Mouse (Mus musculus) forebrain, embryonic 11.5 days (tissue): Measurements from ENCODE around the gene Cdh16. TPM values are rescaled to one million over a fixed set of nuclear protein-coding genes. Genes with fewer than 3 reads are reported as not detected.
A peak's percentile ranks its signal among the peaks of the same experiment; 100 is the strongest.
"Not testable (repeated sequence)": the region's sequence is repeated elsewhere in the genome, so short reads cannot be mapped to it uniquely, and the experiment has no call there.

Experiments used
- ATAC-seq: fragments of 200-750 bp; cut with Nextera tagmentation; replicated peaks from 2 replicates; pipeline ENCODE4 v1.8.0; 2017; ENCODE audit warnings: moderate TSS enrichment; ENCODE audit not compliant: low FRiP score
- DNase-seq: peaks from one replicate; pipeline ENCODE4 v3.0.0-alpha.2; 2017; ENCODE audit warnings: low spot score
- H3K27ac ChIP-seq: fragments of 300-500 bp; sonication (generic); 2 replicates; pipeline ENCODE4 v1.5.1; 2014; ENCODE audit warnings: low read depth, low read length
- H3K27me3 ChIP-seq: fragments of 300-500 bp; sonication (generic); 2 replicates; pipeline ENCODE4 v1.6.1; 2014; ENCODE audit warnings: mild to moderate bottlenecking, low read length, mixed read lengths; ENCODE audit not compliant: control insufficient read depth, insufficient read depth
- H3K36me3 ChIP-seq: fragments of 300-500 bp; sonication (generic); 2 replicates; pipeline ENCODE4 v1.6.1; 2014; ENCODE audit warnings: mild to moderate bottlenecking, low read length, moderate library complexity, mixed read lengths; ENCODE audit not compliant: control insufficient read depth, insufficient read depth
- H3K4me1 ChIP-seq: fragments of 300-500 bp; sonication (generic); replicated peaks from 2 replicates; pipeline ENCODE4 v1.6.1; 2014; ENCODE audit warnings: low read length, mixed read lengths; ENCODE audit not compliant: control insufficient read depth, insufficient read depth
- H3K4me2 ChIP-seq: fragments of 300-500 bp; sonication (generic); 2 replicates; pipeline ENCODE4 v1.6.1; 2014; ENCODE audit warnings: low read depth, mild to moderate bottlenecking, low read length, moderate library complexity, mixed read lengths; ENCODE audit not compliant: severe bottlenecking
- H3K4me3 ChIP-seq: fragments of 300-500 bp; sonication (generic); 2 replicates; pipeline ENCODE4 v1.5.1; 2014; ENCODE audit warnings: low read depth, low read length
- H3K9ac ChIP-seq: fragments of 300-500 bp; sonication (generic); 2 replicates; pipeline ENCODE4 v1.6.1; 2014; ENCODE audit warnings: low read length
- H3K9me3 ChIP-seq: fragments of 300-500 bp; sonication (generic); 2 replicates; pipeline ENCODE4 v1.6.1; 2016; ENCODE audit warnings: low read length, mixed read lengths; ENCODE audit not compliant: control insufficient read depth
- WGBS: fragments of 180-500 bp; shearing (Covaris S2); extraction: QIAGEN DNeasy Blood & Tissue Kit; methylation state at CpG from one replicate; pipeline ENCODE4 v1.1.7; 2014; 5-methylcytosine and 5-hydroxymethylcytosine counted together
- polyA plus RNA-seq: library from polyadenylated mRNA; unstranded; fragments of >200 nt; fragmentation: Nextera tagmentation; extraction: Ambion mirVana; gene quantifications from 2 replicates; pipeline ENCODE4 v1.2.1, GENCODE M21; 2014

Gene Cdh16
- polyA plus RNA-seq, 1 experiment from 2014 or later = not detected

DNA sequence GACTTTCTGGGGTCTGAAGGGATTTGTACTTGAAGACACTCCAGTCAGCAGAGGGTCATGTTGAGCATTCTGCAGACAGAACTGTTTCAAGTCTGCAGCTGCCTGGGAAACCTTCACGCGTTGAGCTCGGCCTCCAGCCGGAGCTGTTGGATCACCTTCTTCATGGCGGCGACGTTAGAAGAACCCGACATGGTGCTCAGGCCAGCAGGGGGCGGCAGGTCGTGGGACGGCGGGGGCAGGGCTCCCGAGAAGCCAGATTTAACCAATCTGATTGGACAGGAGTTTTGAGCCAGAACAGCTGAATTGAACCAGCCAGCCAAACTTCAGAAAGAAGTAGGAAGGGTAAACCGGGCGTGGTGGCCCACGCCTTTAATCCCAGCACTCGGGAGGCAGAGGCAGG, 46.6 kb downstream of the Cdh16 start:
- not testable (repeated sequence) for H3K36me3 ChIP-seq, H3K4me2 ChIP-seq, H3K9me3 ChIP-seq, ATAC-seq, H3K27me3 ChIP-seq, H3K4me3 ChIP-seq, H3K9ac ChIP-seq, H3K27ac ChIP-seq, H3K4me1 ChIP-seq
- DNase-seq = peak; percentile 16
- WGBS = 81% methylated on average over 17 of the region's 17 CpGs

DNA sequence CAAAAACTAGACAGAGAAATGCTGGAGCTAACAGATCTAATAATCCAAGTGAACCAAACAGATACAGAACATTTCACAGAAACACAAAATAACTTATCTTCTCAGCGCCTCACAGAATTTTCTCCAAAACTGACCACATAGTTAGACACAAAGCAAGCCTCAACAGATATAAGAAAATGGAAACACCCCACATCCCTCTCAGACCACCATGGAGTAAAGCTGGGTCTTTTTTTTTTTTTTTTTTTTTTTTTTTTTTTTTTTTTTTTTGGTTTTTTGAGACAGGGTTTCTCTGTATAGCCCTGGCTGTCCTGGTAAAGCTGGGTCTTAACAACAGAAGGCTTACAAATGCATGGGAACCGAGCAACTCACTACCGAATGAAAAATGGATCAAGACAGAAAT, 47.4 kb downstream of the Cdh16 start:
- H3K9ac ChIP-seq = no peak overlapping the region
- no peaks in the 10 kb centered on the region for H3K4me1 ChIP-seq
- H3K4me2 ChIP-seq = no peak overlapping the region
- H3K27me3 ChIP-seq = no peaks in the 10 kb centered on the region
- H3K9me3 ChIP-seq = no peaks in the 10 kb centered on the region
- H3K36me3 ChIP-seq = no peaks in the 10 kb centered on the region
- H3K27ac ChIP-seq = no peak overlapping the region
- DNase-seq = no peak
- WGBS = 94% methylated on average over 3 of the region's 3 CpGs
- H3K4me3 ChIP-seq = no peak overlapping the region
- ATAC-seq = no peak

DNA sequence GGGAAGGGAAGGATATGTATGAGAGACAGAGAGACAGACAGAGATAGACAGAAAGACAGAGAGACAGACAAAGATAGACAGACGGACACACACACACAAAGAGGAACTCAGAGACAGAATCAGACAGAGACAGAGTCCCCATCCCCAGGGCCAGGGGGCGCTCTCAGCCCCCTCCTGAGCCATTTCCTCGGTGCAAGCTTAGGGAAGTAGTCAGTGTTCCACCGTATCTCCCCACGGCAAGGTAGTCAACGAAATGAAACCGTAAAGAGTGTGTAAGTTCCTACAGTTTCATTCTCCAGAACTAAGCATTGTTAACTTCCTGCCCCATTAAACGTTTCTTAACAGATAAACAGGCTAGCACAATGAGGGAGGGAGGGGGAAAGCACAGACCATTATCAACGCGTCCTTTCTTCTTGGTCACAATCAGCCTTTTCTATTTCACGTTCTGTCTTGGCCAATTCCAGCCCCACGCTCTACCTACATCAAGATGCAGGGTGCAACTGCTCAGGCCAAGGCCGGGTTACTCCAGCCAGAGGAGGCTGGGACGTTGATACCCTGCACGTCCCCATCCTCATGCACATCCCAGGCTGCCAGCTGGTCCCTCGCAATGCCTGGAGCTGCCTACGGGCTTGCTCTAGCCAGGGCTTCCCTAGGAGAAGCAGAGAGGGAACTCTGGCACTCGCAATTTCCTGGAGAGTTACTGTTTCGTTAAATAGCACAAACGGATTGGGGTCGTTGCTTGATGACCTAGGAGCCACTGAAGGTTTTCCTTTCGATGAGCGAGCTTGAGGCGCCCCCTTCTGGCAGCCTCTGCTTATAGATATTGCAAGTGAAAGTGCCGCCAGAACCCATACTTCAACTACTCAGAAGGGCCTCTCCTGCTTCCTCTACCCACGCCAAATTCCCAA, 53.5 kb downstream of the Cdh16 start:
- peak; percentile 90 for DNase-seq
- peak overlapping the region; percentile 30 for H3K4me3 ChIP-seq
- H3K36me3 ChIP-seq = no peaks in the 10 kb centered on the region
- no peaks in the 10 kb centered on the region for H3K27me3 ChIP-seq
- peak overlapping the region; percentile 62 for H3K4me2 ChIP-seq
- no peaks in the 10 kb centered on the region; the same call in 1 of the 2 replicates for H3K4me1 ChIP-seq
- H3K9me3 ChIP-seq = no peaks in the 10 kb centered on the region
- ATAC-seq = peak; percentile 71
- peak overlapping the region; percentile 47 for H3K9ac ChIP-seq
- 5% methylated on average over 26 of the region's 26 CpGs for WGBS
- no peak overlapping the region for H3K27ac ChIP-seq

DNA sequence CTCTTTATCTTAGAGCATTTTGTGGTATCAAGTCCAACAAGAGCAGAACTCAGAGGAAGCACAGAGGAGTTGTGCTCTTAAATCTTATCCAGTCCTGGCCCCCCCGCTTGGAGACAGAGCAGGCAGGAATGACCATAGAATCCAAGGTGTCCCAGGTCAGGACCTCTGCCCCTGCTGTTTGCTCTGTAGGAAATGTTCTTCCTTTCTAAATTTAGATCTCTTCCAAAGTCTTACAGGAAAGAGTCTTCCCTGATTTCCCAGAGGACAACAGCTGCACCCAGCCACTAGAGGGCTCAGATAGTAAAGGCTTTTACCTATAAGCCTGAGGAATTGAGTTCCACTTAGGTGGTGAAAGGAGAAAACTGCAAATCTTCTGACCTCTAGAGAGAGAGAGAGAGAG, 54.6 kb downstream of the Cdh16 start:
- Histone ChIP-seq H3K36me3 (no peaks in the 10 kb centered on the region), H3K27me3 (no peaks in the 10 kb centered on the region), H3K4me2 (no peak overlapping the region), H3K4me3 (no peak overlapping the region), H3K4me1 (no peaks in the 10 kb centered on the region; the same call in 1 of the 2 replicates), H3K27ac (no peak overlapping the region), H3K9ac (no peak overlapping the region), H3K9me3 (no peaks in the 10 kb centered on the region)
- 57% methylated on average over 1 of the region's 1 CpGs for WGBS
- ATAC-seq = no peak
- DNase-seq = no peak

DNA sequence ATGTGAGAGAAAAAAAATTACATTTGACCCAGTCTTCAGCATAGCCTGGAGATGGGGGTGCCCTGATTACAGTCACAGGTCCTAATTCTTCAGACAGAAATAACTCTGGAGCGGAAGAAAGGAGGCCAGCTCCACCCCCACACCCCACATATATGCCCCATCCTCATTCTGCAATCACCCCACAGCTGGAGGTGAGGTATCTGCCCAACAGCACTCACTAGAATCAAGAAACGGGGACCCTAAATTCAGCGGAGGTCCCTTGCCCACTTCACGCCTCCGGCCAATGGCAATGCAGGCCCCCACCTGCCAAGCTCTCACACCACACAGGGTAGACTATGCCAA, 58.8 kb downstream of the Cdh16 start:
- 97% methylated on average over 5 of the region's 5 CpGs for WGBS

DNA sequence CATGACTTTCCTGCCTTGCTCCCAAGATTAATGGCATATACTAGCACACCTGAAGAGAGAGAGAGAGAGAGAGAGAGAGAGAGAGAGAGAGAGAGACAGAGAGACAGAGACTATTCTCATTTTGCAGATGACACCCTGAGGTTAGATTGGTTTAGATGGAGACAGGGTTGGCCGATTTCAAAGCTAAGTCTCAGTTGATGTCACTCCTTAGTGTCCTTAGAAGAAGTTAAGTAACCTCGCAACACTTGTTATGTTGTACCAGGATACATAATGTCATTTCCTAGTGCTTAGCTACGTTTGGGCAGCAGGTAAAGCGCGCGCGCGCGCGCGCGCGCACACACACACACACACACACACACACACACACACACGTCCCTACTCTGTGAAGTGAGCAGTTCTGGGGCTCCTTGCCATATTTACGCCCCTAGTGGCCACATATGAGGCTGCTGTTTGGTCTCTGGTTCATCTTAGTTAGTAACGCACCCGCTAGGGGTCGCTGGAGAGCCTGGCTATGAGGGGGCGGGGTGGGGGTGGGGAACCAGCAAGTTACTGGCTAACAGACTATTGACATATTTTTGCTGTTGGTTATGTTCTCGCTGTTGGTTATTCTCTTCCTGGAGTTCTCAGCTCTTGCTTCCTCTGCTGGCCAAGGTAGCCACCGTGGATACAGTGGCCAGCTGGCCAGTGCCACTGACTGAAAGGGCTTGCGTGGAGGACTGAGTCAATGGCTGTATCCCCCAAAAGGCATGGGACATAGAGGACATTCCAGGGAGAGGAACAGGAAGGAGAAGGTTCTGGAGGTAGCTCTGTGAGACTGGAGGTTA, 59.4 kb downstream of the Cdh16 start:
- H3K4me3 ChIP-seq = no peak overlapping the region
- no peaks in the 10 kb centered on the region for H3K36me3 ChIP-seq
- 18% methylated on average over 22 of the region's 22 CpGs for WGBS
- ATAC-seq (peak; percentile 90), DNase-seq (peak; percentile 91)
- H3K4me2 ChIP-seq = no peak overlapping the region
- H3K4me1 ChIP-seq = no peaks in the 10 kb centered on the region
- H3K9me3 ChIP-seq = no peaks in the 10 kb centered on the region
- no peak overlapping the region for H3K27ac ChIP-seq
- no peaks in the 10 kb centered on the region for H3K27me3 ChIP-seq
- H3K9ac ChIP-seq = no peak overlapping the region

More for the DNA sequence above, 58.8 kb downstream of the Cdh16 start:
- no peaks in the 10 kb centered on the region for H3K4me1 ChIP-seq
- ATAC-seq (peak; percentile 41; the same call in 1 of the 2 replicates), DNase-seq (no peak)
- H3K27me3 ChIP-seq = no peaks in the 10 kb centered on the region
- H3K9ac ChIP-seq = no peak overlapping the region
- H3K4me2 ChIP-seq = no peak overlapping the region
- H3K27ac ChIP-seq = no peak overlapping the region
- H3K4me3 ChIP-seq = no peak overlapping the region
- no peaks in the 10 kb centered on the region for H3K36me3 ChIP-seq
- no peaks in the 10 kb centered on the region for H3K9me3 ChIP-seq

DNA sequence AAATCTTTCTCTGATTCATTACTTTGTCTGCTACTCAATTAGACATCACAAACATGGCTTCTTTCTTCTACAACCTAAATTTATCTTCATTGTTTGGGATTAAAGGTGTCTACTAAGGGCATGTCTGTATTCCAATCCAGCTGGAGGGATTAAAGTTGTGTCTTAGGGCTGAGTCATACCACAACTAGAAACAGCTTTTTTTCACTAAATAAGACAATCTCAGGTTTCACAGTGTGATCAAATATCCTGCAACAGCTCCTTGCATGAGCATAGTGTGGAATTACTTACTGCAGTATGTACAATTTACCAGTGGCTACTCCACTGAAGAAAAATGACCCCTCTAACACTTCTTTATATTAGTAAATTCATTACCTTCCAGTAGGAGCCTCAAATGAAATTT, 63.5 kb downstream of the Cdh16 start:
- Histone ChIP-seq H3K27ac (no peak overlapping the region), H3K9me3 (no peaks in the 10 kb centered on the region), H3K36me3 (no peaks in the 10 kb centered on the region), H3K4me1 (no peaks in the 10 kb centered on the region), H3K9ac (no peak overlapping the region), H3K27me3 (no peaks in the 10 kb centered on the region), H3K4me2 (no peak overlapping the region), H3K4me3 (no peak overlapping the region)
- ATAC-seq (no peak), DNase-seq (no peak)

DNA sequence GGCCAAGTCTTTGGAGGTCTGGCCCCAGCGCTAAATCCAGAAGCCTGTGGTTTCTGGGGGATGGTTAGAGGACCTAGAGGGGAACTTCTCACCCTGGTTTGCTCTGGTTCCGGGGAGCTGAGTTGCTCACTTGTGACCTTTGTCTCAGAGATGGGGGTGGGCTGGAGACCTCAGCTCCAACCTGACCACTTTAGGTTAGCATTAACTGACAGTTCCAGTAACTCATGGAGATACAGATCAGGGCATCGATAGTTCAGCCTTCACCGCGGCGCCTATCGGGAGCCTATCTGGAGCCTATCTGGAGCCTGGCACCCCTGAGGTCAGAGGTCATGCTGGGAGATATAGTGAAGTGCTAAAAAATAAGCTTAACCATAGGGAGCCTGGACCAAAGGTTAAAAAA, 67.0 kb downstream of the Cdh16 start:
- Histone ChIP-seq H3K9me3 (no peaks in the 10 kb centered on the region), H3K4me2 (no peak overlapping the region), H3K27ac (no peak overlapping the region), H3K4me3 (no peak overlapping the region), H3K9ac (no peak overlapping the region), H3K36me3 (no peaks in the 10 kb centered on the region), H3K4me1 (no peaks in the 10 kb centered on the region), H3K27me3 (no peaks in the 10 kb centered on the region)
- no peak for DNase-seq
- 87% methylated on average over 7 of the region's 7 CpGs for WGBS
- ATAC-seq = no peak
